Mouse (Mus musculus) retina, postnatal 7 days (tissue): Measurements from ENCODE around the gene Ndufv1.

Source experiments
- DNase-seq: peaks from one replicate; pipeline ENCODE4 v3.0.0-alpha.2; 2012; ENCODE audit warnings: low read depth, low spot score

Ndufv1 gene

GRCm38 (mm10) chr19:4003112-4003511 is 9.5 kb downstream of the Ndufv1 start, which contains the start of gene Doc2g:
Doc2g (plus strand) TSS chr19:4003313.
- no peak for DNase-seq

- DNase-seq, result no peak
These were observed 10.9 kb downstream of the Ndufv1 start for GRCm38 (mm10) chr19:4001752-4002151.

GRCm38 (mm10) chr19:4000949-4001525 is 11.6 kb downstream of the Ndufv1 start:
- DNase-seq, result no peak

- peak; percentile 93 for DNase-seq
These were observed 12.3 kb downstream of the Ndufv1 start, which contains the start of the genes Nudt8 and Gm49405 for GRCm38 (mm10) chr19:4000119-4000900. Nudt8 (plus strand) TSS chr19:4000580. Gm49405 (plus strand) TSS chr19:4000626.

- no peak for DNase-seq
These were observed 13.4 kb downstream of the Ndufv1 start for GRCm38 (mm10) chr19:3999121-3999730.

GRCm38 (mm10) chr19:3998335-3998734 is 14.3 kb downstream of the Ndufv1 start:
- DNase-seq, result no peak

- DNase-seq, result no peak
These were observed 15.4 kb downstream of the Ndufv1 start for GRCm38 (mm10) chr19:3997231-3997630.

GRCm38 (mm10) chr19:3996747-3997146 is 15.9 kb downstream of the Ndufv1 start:
- no peak for DNase-seq

GRCm38 (mm10) chr19:3996106-3996505 is 16.5 kb downstream of the Ndufv1 start:
- DNase-seq, result no peak

GRCm38 (mm10) chr19:3995505-3995904 is 17.1 kb downstream of the Ndufv1 start:
- no peak for DNase-seq

- no peak for DNase-seq
These were observed 17.7 kb downstream of the Ndufv1 start for GRCm38 (mm10) chr19:3994932-3995331.

GRCm38 (mm10) chr19:3992416-3992815 is 20.2 kb downstream of the Ndufv1 start, which contains the start of gene Tbx10:
Tbx10 (plus strand) TSS chr19:3992752.
- no peak for DNase-seq

GRCm38 (mm10) chr19:3991966-3992365 is 20.6 kb downstream of the Ndufv1 start:
- no peak for DNase-seq

- DNase-seq, result no peak
These were observed 21.0 kb downstream of the Ndufv1 start for GRCm38 (mm10) chr19:3991562-3991961.

- no peak for DNase-seq
These were observed 21.8 kb downstream of the Ndufv1 start for GRCm38 (mm10) chr19:3990804-3991203.

- DNase-seq, result no peak
These were observed 23.9 kb downstream of the Ndufv1 start for GRCm38 (mm10) chr19:3988750-3989149.

GRCm38 (mm10) chr19:3988066-3988465 is 24.5 kb downstream of the Ndufv1 start:
- no peak for DNase-seq

GRCm38 (mm10) chr19:3986334-3986733 is 26.3 kb downstream of the Ndufv1 start, which contains the start of gene Acy3:
Acy3 (plus strand) TSS chr19:3986570.
- no peak for DNase-seq

GRCm38 (mm10) chr19:3985261-3985681 is 27.3 kb downstream of the Ndufv1 start:
- no peak for DNase-seq

GRCm38 (mm10) chr19:3983527-3984200 is 28.9 kb downstream of the Ndufv1 start:
- DNase-seq, result no peak

GRCm38 (mm10) chr19:3980917-3981316 is 31.7 kb downstream of the Ndufv1 start:
- DNase-seq, result no peak

- peak; percentile 83 for DNase-seq
These were observed 32.3 kb downstream of the Ndufv1 start for GRCm38 (mm10) chr19:3980309-3980708.
